Mouse (Mus musculus) embryonic fibroblast, embryonic 13.5 days (primary cell): Measurements from ENCODE around the gene Farp2.

Experiments
- CTCF ChIP-seq: IDR thresholded peaks from 2 replicates; pipeline ENCODE4 v1.5.1; 2011; ENCODE audit warnings: mild to moderate bottlenecking, control low read depth, low read length, moderate library complexity, borderline replicate concordance; ENCODE audit not compliant: insufficient read depth
- POLR2A ChIP-seq: IDR thresholded peaks from 2 replicates; pipeline ENCODE4 v1.6.1; 2011; ENCODE audit warnings: low read depth, mild to moderate bottlenecking, control low read depth, low read length, moderate library complexity

- TF ChIP-seq POLR2A (no peak), CTCF (no peak)
These were observed 51.3 kb downstream of the Farp2 start for GRCm38 (mm10) chr1:93563224-93563623.
